Mouse (Mus musculus) liver, embryonic 16.5 days (tissue): Measurements from ENCODE around the gene Iqcg. TPM values are rescaled to one million over a fixed set of nuclear protein-coding genes. Genes with fewer than 3 reads are reported as not detected.

ENCODE experiments used
- ATAC-seq: fragments of 200-750 bp; cut with Nextera tagmentation; 2 replicates; pipeline ENCODE4 v1.8.0; 2017; ENCODE audit warnings: low read depth, mild to moderate bottlenecking, moderate number of reproducible peaks, moderate library complexity
- H3K27ac ChIP-seq: fragments of 300-500 bp; sonication (generic); 2 replicates; pipeline ENCODE4 v1.5.1; 2014; ENCODE audit warnings: mild to moderate bottlenecking, low read length
- H3K27me3 ChIP-seq: fragments of 300-500 bp; sonication (generic); 2 replicates; pipeline ENCODE4 v1.6.1; 2014; ENCODE audit warnings: low read depth, low read length, mixed read lengths; ENCODE audit not compliant: control insufficient read depth, insufficient read depth
- H3K36me3 ChIP-seq: fragments of 300-500 bp; sonication (generic); 2 replicates; pipeline ENCODE4 v1.6.1; 2014; ENCODE audit warnings: mild to moderate bottlenecking; ENCODE audit not compliant: control insufficient read depth, insufficient read depth
- H3K4me1 ChIP-seq: fragments of 300-500 bp; sonication (generic); 2 replicates; pipeline ENCODE4 v1.6.1; 2014; ENCODE audit warnings: low read depth, low read length, mixed read lengths; ENCODE audit not compliant: control insufficient read depth
- H3K4me2 ChIP-seq: fragments of 300-500 bp; sonication (generic); 2 replicates; pipeline ENCODE4 v1.6.1; 2014; ENCODE audit warnings: low read depth, low read length, mixed read lengths
- H3K4me3 ChIP-seq: fragments of 300-500 bp; sonication (generic); 2 replicates; pipeline ENCODE4 v1.5.1; 2014; ENCODE audit warnings: low read depth, mild to moderate bottlenecking, low read length
- H3K9ac ChIP-seq: fragments of 300-500 bp; sonication (generic); 2 replicates; pipeline ENCODE4 v1.6.1; 2014; ENCODE audit warnings: low read depth, low read length
- H3K9me3 ChIP-seq: fragments of 300-500 bp; sonication (generic); replicated peaks from 2 replicates; pipeline ENCODE4 v1.6.1; 2016; ENCODE audit warnings: low read length; ENCODE audit not compliant: control insufficient read depth
- WGBS: fragments of 180-500 bp; shearing (Covaris S2); extraction: QIAGEN DNeasy Blood & Tissue Kit; methylation state at CpG from one replicate; pipeline ENCODE4 v1.1.7; 2014; ENCODE audit not compliant: insufficient replicate concordance; 5-methylcytosine and 5-hydroxymethylcytosine counted together
- microRNA counts: library from miRNA; unstranded; fragments of <30 nt; microRNA quantifications from one replicate; lab custom pipeline; 2016
- microRNA-seq: library from miRNA; unstranded; fragments of <30 nt; microRNA quantifications from one replicate; pipeline ENCODE4, GENCODE M21; 2016
- polyA plus RNA-seq: library from polyadenylated mRNA; unstranded; fragments of >200 nt; fragmentation: Nextera tagmentation; extraction: Ambion mirVana; gene quantifications from 2 replicates; pipeline ENCODE4 v1.2.1, GENCODE M21; 2015

The Iqcg gene
- polyA plus RNA-seq, 1 experiment from 2014 or later: 0.85 TPM

GRCm38 (mm10) chr16:32984631-32985030 lies 71.4 kb downstream of the Iqcg start:
- Histone ChIP-seq H3K27ac (no peak overlapping the region), H3K4me2 (no peak overlapping the region), H3K36me3 (peaks cover 2% of the 10 kb centered on the region; the same call in 1 of the 2 replicates), H3K9me3 (no peaks in the 10 kb centered on the region), H3K27me3 (no peaks in the 10 kb centered on the region), H3K9ac (no peak overlapping the region), H3K4me3 (no peak overlapping the region), H3K4me1 (no peaks in the 10 kb centered on the region)
- no peak for ATAC-seq
- 90% methylated on average over 2 of the region's 2 CpGs for WGBS

GRCm38 (mm10) chr16:32981405-32981804 lies 74.6 kb downstream of the Iqcg start:
- Histone ChIP-seq H3K4me3 (no peak overlapping the region), H3K4me1 (no peaks in the 10 kb centered on the region), H3K27me3 (no peaks in the 10 kb centered on the region), H3K36me3 (peaks cover 2% of the 10 kb centered on the region; the same call in 1 of the 2 replicates), H3K27ac (no peak overlapping the region), H3K4me2 (no peak overlapping the region), H3K9me3 (no peaks in the 10 kb centered on the region), H3K9ac (no peak overlapping the region)
- 67% methylated on average over 4 of the region's 4 CpGs for WGBS
- no peak for ATAC-seq

GRCm38 (mm10) chr16:32980227-32980626 lies 75.8 kb downstream of the Iqcg start:
- H3K9ac ChIP-seq: no peak overlapping the region
- no peak overlapping the region for H3K27ac ChIP-seq
- 57% methylated on average over 1 of the region's 1 CpGs for WGBS
- H3K4me3 ChIP-seq: no peak overlapping the region
- H3K36me3 ChIP-seq: peaks cover 8% of the 10 kb centered on the region
- H3K9me3 ChIP-seq: no peaks in the 10 kb centered on the region
- no peaks in the 10 kb centered on the region for H3K27me3 ChIP-seq
- H3K4me2 ChIP-seq: no peak overlapping the region
- no peak for ATAC-seq
- H3K4me1 ChIP-seq: no peaks in the 10 kb centered on the region

- Histone ChIP-seq H3K9ac (no peak overlapping the region), H3K4me1 (peaks cover 3% of the 10 kb centered on the region; the same call in 1 of the 2 replicates), H3K27ac (no peak overlapping the region), H3K36me3 (peaks cover 6% of the 10 kb centered on the region), H3K4me3 (no peak overlapping the region), H3K27me3 (no peaks in the 10 kb centered on the region), H3K4me2 (no peak overlapping the region), H3K9me3 (no peaks in the 10 kb centered on the region)
- ATAC-seq: no peak
- WGBS: 13% methylated on average over 2 of the region's 2 CpGs
Observed at GRCm38 (mm10) chr16:32973047-32973446, 83.0 kb downstream of the Iqcg start.

GRCm38 (mm10) chr16:32972535-32972934 lies 83.5 kb downstream of the Iqcg start:
- WGBS: 41% methylated on average over 5 of the region's 5 CpGs
- H3K4me3 ChIP-seq: no peak overlapping the region
- H3K36me3 ChIP-seq: peaks cover 6% of the 10 kb centered on the region
- ATAC-seq: peak; percentile 50; the same call in 1 of the 2 replicates
- H3K9me3 ChIP-seq: no peaks in the 10 kb centered on the region
- no peak overlapping the region for H3K4me2 ChIP-seq
- no peaks in the 10 kb centered on the region for H3K27me3 ChIP-seq
- no peak overlapping the region for H3K27ac ChIP-seq
- H3K4me1 ChIP-seq: peaks cover 3% of the 10 kb centered on the region; the same call in 1 of the 2 replicates
- no peak overlapping the region for H3K9ac ChIP-seq

MicroRNAs within 50 kb of the gene (microRNA counts, 519-probe panel; counts per million panel counts)
- 1,073 counts per million, percentile 6 among the panel's probes with 10 or more counts for microRNA mmu-miR-1947 (lab: Ali Mortazavi, UCI)

Small RNA genes within 50 kb of the gene (microRNA-seq; reads per million reads assigned to microRNA genes)
- gene Gm22231: not detected
- 5.4 reads per million, percentile 19 among the genes with 10 or more reads in this experiment for gene Mir1947

Other genes starting within 250 kb of the Iqcg start
- not detected in 2 replicates for gene Smbd1, start 245.7 kb downstream of the Iqcg start, polyA plus RNA-seq
- gene Fyttd1, start 178.7 kb downstream of the Iqcg start, polyA plus RNA-seq: 24.9 and 27.0 TPM in 2 replicates
- 5.4 and 6.1 TPM in 2 replicates for gene Rubcn, start 178.5 kb downstream of the Iqcg start, polyA plus RNA-seq
- 4.5 and 5.1 TPM in 2 replicates for gene Lrch3, start 142.1 kb downstream of the Iqcg start, polyA plus RNA-seq
- gene Rpl35a, start 235 bp upstream of the Iqcg start, polyA plus RNA-seq: 464 and 539 TPM in 2 replicates
- gene Lmln, start 6.3 kb upstream of the Iqcg start, polyA plus RNA-seq: 0.67 and 0.97 TPM in 2 replicates
- 4.1 and 4.4 TPM in 2 replicates for gene Osbpl11, start 128.9 kb upstream of the Iqcg start, polyA plus RNA-seq
- 20.4 and 23.6 TPM in 2 replicates for gene Snx4, start 195.2 kb upstream of the Iqcg start, polyA plus RNA-seq